Mouse (Mus musculus): Measurements from ENCODE around the gene Gm17693. TPM values are rescaled to one million over a fixed set of nuclear protein-coding genes. Genes with fewer than 3 reads are reported as not detected.
"Not testable (repeated sequence)": the region's sequence is repeated elsewhere in the genome, so short reads cannot be mapped to it uniquely, and the experiment has no call there.

The Gm17693 gene
- polyA plus RNA-seq (2015; fragmentation: Nextera tagmentation; extraction: Ambion mirVana), result not detected in 2 replicates

- not testable (repeated sequence) for H3K27me3 ChIP-seq; ATAC-seq (ENCODE audit: insufficient read depth); H3K36me3 ChIP-seq (replicated peaks); H3K4me1 ChIP-seq (replicated peaks); H3K4me2 ChIP-seq; H3K9me3 ChIP-seq (replicated peaks); H3K27ac ChIP-seq (replicated peaks); H3K4me3 ChIP-seq (replicated peaks); H3K9ac ChIP-seq
- no CpG with 5 or more reads among the region's 4 CpGs for WGBS (ENCODE audit: insufficient replicate concordance)
Measured at GRCm38 (mm10) chrX:125705144-125705543, at the start of gene Gm17693. Gene Gm17693 (plus strand): TSS chrX:125705444.
